Mouse (Mus musculus) gastrocnemius, postnatal 10 days (tissue): ENCODE data around the gene Slc25a28. TPM values are rescaled to one million over a fixed set of nuclear protein-coding genes. Genes with fewer than 3 reads are reported as not detected.

ENCODE experiments used
- DNase-seq: peaks from one replicate; pipeline ENCODE4 v3.0.0; 2021; ENCODE audit warnings: mixed read lengths
- microRNA-seq, 2 experiments: library from miRNA; unstranded; fragments of <30 nt; microRNA quantifications; one replicate each; pipeline ENCODE4 v1.2.0; 2021
- total RNA-seq, 2 experiments: library from RNA; stranded (reverse); gene quantifications; 2 replicates each; pipeline ENCODE4 v1.2.3; 2021

Gene Slc25a28
- total RNA-seq, 2 experiments from 2014 or later, result 18.4 to 21.2 TPM

- no peak for DNase-seq
Observed at GRCm38 (mm10) chr19:43641833-43642232, 32.8 kb downstream of the Slc25a28 start.

- DNase-seq, result peak; percentile 87
Observed at GRCm38 (mm10) chr19:43630466-43631251, 44.0 kb downstream of the Slc25a28 start.

DNA sequence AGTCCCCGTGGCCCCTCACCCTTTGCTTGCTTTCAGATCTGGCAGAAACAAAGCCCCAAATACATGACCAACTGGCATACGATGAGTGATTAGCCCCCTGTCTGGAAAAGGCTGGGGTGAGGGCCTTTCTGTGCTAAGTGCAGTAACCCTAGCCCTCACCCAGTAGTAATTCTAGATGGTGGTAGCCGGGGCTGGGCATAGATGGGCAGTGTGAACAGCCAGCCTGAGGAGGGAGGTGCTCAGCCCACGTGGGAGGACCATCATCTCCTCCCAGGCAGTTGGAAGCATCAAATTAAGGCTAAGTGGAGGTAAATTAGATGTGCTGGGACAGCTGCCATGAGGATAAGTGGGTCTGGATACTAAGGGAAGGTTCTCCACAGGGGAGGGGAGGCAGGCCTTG, 45.6 kb downstream of the Slc25a28 start:
- no peak for DNase-seq

GRCm38 (mm10) chr19:43627345-43627744, 47.3 kb downstream of the Slc25a28 start:
- DNase-seq, result no peak

DNA sequence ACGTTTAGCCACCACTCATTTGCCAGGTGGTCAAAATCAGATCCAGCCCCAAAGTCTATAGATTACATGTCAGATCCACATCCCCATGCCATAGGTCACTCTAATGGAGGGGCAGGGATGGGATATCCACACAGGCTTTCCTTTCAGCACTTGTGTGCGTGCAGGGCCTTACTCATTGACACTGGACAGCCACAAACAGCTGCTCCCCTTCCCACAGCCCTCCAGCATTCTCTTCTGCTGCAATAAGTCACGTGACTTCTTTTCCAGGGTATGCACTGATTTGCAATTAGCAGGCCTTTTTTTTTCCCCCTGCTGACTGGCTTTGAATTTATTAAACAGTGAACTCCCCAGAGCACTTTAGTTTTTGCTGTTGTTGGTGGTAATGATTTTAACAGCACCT, 48.5 kb downstream of the Slc25a28 start:
- DNase-seq, result no peak

DNA sequence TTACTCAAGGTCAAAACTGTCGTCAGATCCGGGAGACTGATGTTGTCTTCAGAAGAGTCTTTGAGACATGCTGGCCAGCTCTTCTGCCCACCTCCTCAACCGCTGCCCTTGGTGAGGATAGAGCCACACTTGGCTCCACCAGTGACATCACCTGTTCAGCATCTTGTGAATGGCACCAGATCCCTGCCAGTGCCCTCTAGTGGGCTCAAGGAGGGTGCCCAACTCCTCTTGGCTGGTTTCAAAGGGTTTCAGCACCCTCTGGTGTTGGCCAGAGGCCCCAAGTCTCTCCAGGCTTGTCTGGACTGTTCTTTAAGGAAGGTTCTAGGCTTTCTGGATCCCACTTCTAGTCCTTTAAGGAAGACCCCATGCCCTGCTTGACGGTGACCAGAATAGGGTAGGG, 50.8 kb downstream of the Slc25a28 start:
- no peak for DNase-seq

- no peak for DNase-seq
Observed at GRCm38 (mm10) chr19:43619916-43620479, 54.7 kb downstream of the Slc25a28 start.

GRCm38 (mm10) chr19:43618505-43619030, 56.1 kb downstream of the Slc25a28 start:
- DNase-seq, result no peak

GRCm38 (mm10) chr19:43617761-43618349, 56.8 kb downstream of the Slc25a28 start:
- DNase-seq, result no peak

DNA sequence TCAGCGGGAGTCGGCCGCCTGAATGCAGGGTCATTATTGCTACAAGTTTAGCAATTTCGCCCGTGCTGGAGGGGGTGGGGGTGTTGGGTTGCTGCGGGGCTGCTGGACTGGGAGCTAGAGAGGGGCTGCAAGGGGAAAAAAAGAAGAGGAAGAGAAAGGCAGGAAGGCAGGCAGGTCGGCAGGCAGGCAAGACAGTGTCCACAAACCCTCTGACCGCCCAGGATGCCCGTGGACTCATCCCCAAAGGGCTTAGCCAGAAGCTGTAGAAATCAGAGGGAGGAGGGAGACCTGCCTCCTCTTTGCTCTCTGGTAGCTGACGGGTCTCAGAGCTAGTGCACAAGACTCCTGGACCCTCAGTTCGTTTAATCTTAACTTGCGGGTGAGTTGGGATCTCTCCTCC, 57.8 kb downstream of the Slc25a28 start:
- no peak for DNase-seq

DNA sequence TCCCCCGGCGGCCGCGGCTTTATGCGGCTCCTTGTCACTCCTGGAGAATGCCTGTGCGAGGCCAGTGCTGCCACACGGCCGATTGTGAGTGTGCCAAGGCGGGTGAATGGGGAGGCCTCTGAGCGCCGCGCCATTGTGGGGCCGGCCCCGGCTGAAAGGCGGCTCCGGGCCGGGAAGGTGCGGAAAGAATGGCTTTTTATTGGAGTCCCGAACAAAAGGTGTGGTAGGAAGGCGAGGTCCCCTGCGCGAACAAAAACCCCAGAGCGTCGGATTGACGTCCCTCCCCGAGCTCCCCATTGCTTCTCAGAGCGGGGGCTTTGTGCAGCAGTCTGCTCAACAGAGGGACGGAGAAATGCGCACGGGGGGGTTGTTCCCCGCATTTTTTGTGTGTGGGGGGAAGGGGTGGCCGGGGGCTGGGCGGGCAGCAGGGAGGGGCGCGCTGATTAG, 58.2 kb downstream of the Slc25a28 start:
- DNase-seq, result no peak

DNA sequence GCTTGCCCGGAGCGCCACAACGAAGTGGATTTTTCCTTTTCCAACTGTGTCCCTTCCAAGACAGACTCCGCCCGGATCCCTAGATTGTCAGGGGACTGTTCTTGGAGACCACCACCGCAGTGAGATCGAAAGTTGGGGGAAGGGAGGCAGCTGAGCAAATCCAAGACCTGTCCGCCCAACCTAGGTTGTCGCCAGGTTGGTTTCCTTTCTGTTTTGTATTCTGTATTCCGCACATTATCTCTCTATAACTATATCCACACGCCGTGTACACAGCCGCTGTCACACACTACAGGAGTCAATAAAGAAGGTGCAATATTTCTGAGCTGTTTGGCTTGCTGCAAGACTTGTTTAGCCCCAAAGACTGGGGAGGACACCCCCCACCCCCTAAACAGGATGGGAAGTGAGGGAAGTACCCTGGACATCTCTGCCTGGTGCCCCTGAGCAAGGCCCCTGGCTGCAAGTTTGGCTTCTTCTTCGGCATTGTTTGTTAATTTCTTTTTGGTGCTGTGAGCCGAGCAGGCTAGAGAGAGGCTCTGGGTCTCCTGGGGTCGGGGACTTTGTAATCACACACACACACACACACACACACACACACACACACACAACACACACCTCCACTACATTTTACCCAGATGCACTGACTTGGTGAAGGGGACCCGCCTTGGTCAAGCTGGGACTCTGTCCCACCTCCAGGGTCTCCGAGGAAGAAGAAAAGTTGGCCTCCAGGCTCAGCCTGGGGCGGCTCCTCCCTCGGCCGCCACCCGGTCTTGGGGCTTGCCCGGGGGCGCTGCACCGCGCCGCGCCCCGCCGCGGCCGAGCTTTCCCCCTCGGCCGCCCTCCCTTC, 58.9 kb downstream of the Slc25a28 start:
- DNase-seq, result no peak

DNA sequence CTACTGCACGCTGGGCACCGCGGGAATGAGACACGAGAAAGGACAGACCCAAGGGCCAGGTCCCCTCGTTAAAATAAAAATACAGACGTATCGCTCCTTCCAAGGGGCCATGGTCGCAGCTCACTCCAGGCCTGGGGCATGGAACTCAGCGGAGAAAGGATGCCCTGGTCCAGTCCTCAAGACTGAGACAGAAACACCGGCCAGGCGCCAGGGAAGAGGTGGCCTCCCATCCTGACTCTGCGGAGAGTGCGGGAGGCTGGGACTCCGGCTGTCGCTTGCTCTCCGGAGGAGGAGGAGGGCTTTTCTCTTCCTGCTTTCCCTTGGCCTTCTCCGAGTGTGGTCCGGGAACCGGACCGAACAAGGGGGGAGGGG, 59.6 kb downstream of the Slc25a28 start:
- no peak for DNase-seq

DNA sequence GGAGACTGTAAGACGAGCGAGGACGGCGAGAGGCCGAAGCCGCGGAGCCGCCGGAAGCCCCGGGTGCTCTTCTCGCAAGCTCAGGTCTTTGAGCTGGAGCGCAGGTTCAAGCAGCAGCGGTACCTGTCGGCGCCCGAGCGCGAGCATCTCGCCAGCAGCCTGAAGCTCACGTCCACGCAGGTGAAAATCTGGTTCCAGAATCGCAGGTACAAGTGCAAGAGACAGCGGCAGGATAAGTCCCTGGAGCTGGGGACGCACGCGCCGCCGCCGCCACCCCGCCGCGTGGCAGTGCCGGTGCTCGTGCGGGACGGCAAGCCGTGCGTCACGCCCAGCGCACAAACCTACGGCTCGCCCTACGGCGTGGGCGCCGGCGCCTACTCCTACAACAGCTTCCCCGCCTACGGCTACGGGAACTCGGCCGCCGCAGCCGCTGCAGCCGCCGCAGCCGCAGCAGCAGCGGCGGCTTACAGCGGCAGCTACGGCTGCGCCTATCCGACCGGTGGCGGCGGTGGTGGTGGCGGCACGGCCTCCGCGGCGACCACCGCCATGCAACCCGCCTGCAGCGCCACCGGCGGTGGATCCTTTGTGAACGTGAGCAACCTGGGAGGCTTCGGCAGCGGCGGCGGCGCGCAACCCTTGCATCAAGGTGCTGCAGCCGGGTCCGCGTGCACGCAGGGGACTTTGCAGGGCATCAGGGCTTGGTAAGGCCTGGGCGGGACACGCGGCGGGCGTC, 60.2 kb downstream of the Slc25a28 start:
- DNase-seq, result peak; percentile 32

Small RNAs within 50 kb of the gene (microRNA-seq; reads per million reads assigned to microRNA genes)
- gene Gm22646, result 0 reads per million in 2 experiments

Other genes starting within 250 kb of the Slc25a28 start
- under 1 TPM; 0.28 to 0.29 TPM for gene Cnnm1, start 234.4 kb downstream of the Slc25a28 start, total RNA-seq
- gene Got1, start 150.3 kb downstream of the Slc25a28 start, total RNA-seq, result 100 to 1,000 TPM; 152 to 177 TPM
- not detected for gene Nkx2-3, start 62.6 kb downstream of the Slc25a28 start, total RNA-seq
- 1 to 10 TPM; 3.9 to 7.5 TPM for gene Entpd7, start 14.8 kb upstream of the Slc25a28 start, total RNA-seq
- gene Cutc, start 78.1 kb upstream of the Slc25a28 start, total RNA-seq, result 10 to 100 TPM; 10.3 to 11.3 TPM
- gene Cox15, start 78.1 kb upstream of the Slc25a28 start, total RNA-seq, result 10 to 100 TPM; 27.8 to 32.1 TPM
- gene Abcc2, start 107.3 kb upstream of the Slc25a28 start, total RNA-seq, result under 1 TPM in 1 of 2 experiments, not detected in 1; 0.18 TPM